Mouse (Mus musculus) stomach, postnatal 0 days (tissue): ENCODE results near the gene Actr3. TPM values are rescaled to one million over a fixed set of nuclear protein-coding genes. Genes with fewer than 3 reads are reported as not detected.

Experiments used
- ATAC-seq: fragments of 200-750 bp; cut with Nextera tagmentation; 2 replicates; pipeline ENCODE4 v1.8.0; 2017; ENCODE audit not compliant: low FRiP score, low TSS enrichment
- DNase-seq: peaks from one replicate; pipeline ENCODE4 v3.0.0-alpha.2; 2016; ENCODE audit warnings: low spot score
- H3K27ac ChIP-seq: fragments of 300-500 bp; sonication (generic); replicated peaks from 2 replicates; pipeline ENCODE4 v1.5.1; 2014; ENCODE audit warnings: mild to moderate bottlenecking, control low read depth
- H3K27me3 ChIP-seq: fragments of 300-500 bp; sonication (generic); 2 replicates; pipeline ENCODE4 v1.6.1; 2014; ENCODE audit warnings: low read length; ENCODE audit not compliant: control insufficient read depth, insufficient read depth
- H3K36me3 ChIP-seq: fragments of 300-500 bp; sonication (generic); 2 replicates; pipeline ENCODE4 v1.6.1; 2014; ENCODE audit warnings: low read length, mixed read lengths; ENCODE audit not compliant: control insufficient read depth, insufficient read depth
- H3K4me1 ChIP-seq: fragments of 300-500 bp; sonication (generic); replicated peaks from 2 replicates; pipeline ENCODE4 v1.6.1; 2014; ENCODE audit warnings: antibody characterized with exemption; ENCODE audit not compliant: control insufficient read depth, insufficient read depth
- H3K4me2 ChIP-seq: fragments of 300-500 bp; sonication (generic); replicated peaks from 2 replicates; pipeline ENCODE4 v1.6.1; 2014; ENCODE audit warnings: low read depth, mild to moderate bottlenecking, control low read depth, moderate library complexity
- H3K4me3 ChIP-seq: fragments of 300-500 bp; sonication (generic); 2 replicates; pipeline ENCODE4 v1.5.1; 2014; ENCODE audit warnings: low read depth, low read length, control low read depth
- H3K9ac ChIP-seq: fragments of 300-500 bp; sonication (generic); 2 replicates; pipeline ENCODE4 v1.6.1; 2014; ENCODE audit warnings: mild to moderate bottlenecking, low read length, control low read depth, mixed read lengths
- H3K9me3 ChIP-seq: fragments of 300-500 bp; sonication (generic); 2 replicates; pipeline ENCODE4 v1.6.1; 2016; ENCODE audit warnings: low read length; ENCODE audit not compliant: control insufficient read depth
- CTCF ChIP-seq: IDR thresholded peaks from 2 replicates; pipeline ENCODE4 v1.5.1; 2016; ENCODE audit warnings: antibody characterized with exemption, low read depth, mild to moderate bottlenecking, moderate library complexity
- EP300 ChIP-seq: optimal IDR thresholded peaks from 2 replicates; pipeline ENCODE3; 2016; ENCODE audit warnings: antibody characterized with exemption
- WGBS: fragments of 180-500 bp; shearing (Covaris S2); extraction: QIAGEN DNeasy Blood & Tissue Kit; methylation state at CpG from one replicate; pipeline ENCODE4 v1.1.7; 2014; 5-methylcytosine and 5-hydroxymethylcytosine counted together
- polyA plus RNA-seq: library from polyadenylated mRNA; unstranded; fragments of >200 nt; fragmentation: Nextera tagmentation; extraction: Ambion mirVana; gene quantifications from 2 replicates; pipeline ENCODE4 v1.2.1, GENCODE M21; 2015

Actr3 gene
- polyA plus RNA-seq, 1 experiment from 2014 or later, result 251 TPM

- DNase-seq, result no peak
- no peak overlapping the region for H3K27ac ChIP-seq
- H3K4me1 ChIP-seq, result no peaks in the 10 kb centered on the region
- no peak overlapping the region for H3K4me3 ChIP-seq
- H3K4me2 ChIP-seq, result no peak overlapping the region
- no peak for ATAC-seq
- 69% methylated on average over 3 of the region's 3 CpGs for WGBS
- no peak for TF ChIP-seq CTCF
- no peak for TF ChIP-seq EP300
- no peaks in the 10 kb centered on the region for H3K27me3 ChIP-seq
- H3K9ac ChIP-seq, result no peak overlapping the region
- H3K36me3 ChIP-seq, result no peaks in the 10 kb centered on the region
- H3K9me3 ChIP-seq, result no peaks in the 10 kb centered on the region
These were observed 38.3 kb upstream of the Actr3 start for GRCm38 (mm10) chr1:125473866-125474265.

- TF ChIP-seq CTCF, result no peak
- no peak for TF ChIP-seq EP300
- WGBS, result 69% methylated on average over 4 of the region's 4 CpGs
- no peaks in the 10 kb centered on the region for H3K9me3 ChIP-seq
- no peak overlapping the region for H3K9ac ChIP-seq
- H3K27ac ChIP-seq, result no peak overlapping the region
- no peaks in the 10 kb centered on the region for H3K36me3 ChIP-seq
- no peak overlapping the region for H3K4me2 ChIP-seq
- no peaks in the 10 kb centered on the region for H3K27me3 ChIP-seq
- no peak overlapping the region for H3K4me3 ChIP-seq
- H3K4me1 ChIP-seq, result no peaks in the 10 kb centered on the region
- DNase-seq (no peak), ATAC-seq (no peak)
These were observed 37.7 kb upstream of the Actr3 start for GRCm38 (mm10) chr1:125473126-125473666.

- TF ChIP-seq EP300 (no peak), CTCF (no peak)
- ATAC-seq (no peak), DNase-seq (no peak)
- Histone ChIP-seq H3K9me3 (no peaks in the 10 kb centered on the region), H3K4me2 (no peak overlapping the region), H3K27me3 (no peaks in the 10 kb centered on the region), H3K4me1 (no peaks in the 10 kb centered on the region), H3K27ac (no peak overlapping the region), H3K4me3 (no peak overlapping the region), H3K9ac (no peak overlapping the region), H3K36me3 (no peaks in the 10 kb centered on the region)
- WGBS, result 73% methylated on average over 4 of the region's 4 CpGs
These were observed 35.5 kb upstream of the Actr3 start for GRCm38 (mm10) chr1:125470805-125471648.

GRCm38 (mm10) chr1:125467936-125468335 lies 32.4 kb upstream of the Actr3 start:
- H3K9ac ChIP-seq, result no peak overlapping the region
- no peak for ATAC-seq
- H3K36me3 ChIP-seq, result no peaks in the 10 kb centered on the region
- DNase-seq, result no peak
- TF ChIP-seq CTCF, result no peak
- H3K27ac ChIP-seq, result no peak overlapping the region
- no peak overlapping the region for H3K4me2 ChIP-seq
- no peaks in the 10 kb centered on the region for H3K27me3 ChIP-seq
- H3K4me1 ChIP-seq, result no peaks in the 10 kb centered on the region
- no peak overlapping the region for H3K4me3 ChIP-seq
- H3K9me3 ChIP-seq, result no peaks in the 10 kb centered on the region
- WGBS, result 86% methylated on average over 4 of the region's 4 CpGs

GRCm38 (mm10) chr1:125466621-125467257 lies 31.2 kb upstream of the Actr3 start:
- DNase-seq (no peak), ATAC-seq (no peak)

GRCm38 (mm10) chr1:125464011-125464410 lies 28.5 kb upstream of the Actr3 start:
- H3K9ac ChIP-seq, result no peak overlapping the region
- no peaks in the 10 kb centered on the region for H3K27me3 ChIP-seq
- DNase-seq, result no peak
- no peak overlapping the region for H3K4me3 ChIP-seq
- H3K9me3 ChIP-seq, result no peaks in the 10 kb centered on the region
- H3K36me3 ChIP-seq, result no peaks in the 10 kb centered on the region
- no peak overlapping the region for H3K4me2 ChIP-seq
- TF ChIP-seq CTCF (no peak), EP300 (no peak)
- 86% methylated on average over 4 of the region's 4 CpGs for WGBS
- H3K27ac ChIP-seq, result no peak overlapping the region
- H3K4me1 ChIP-seq, result no peaks in the 10 kb centered on the region
- ATAC-seq, result no peak

More at GRCm38 (mm10) chr1:125466621-125467257, 31.2 kb upstream of the Actr3 start:
- no peaks in the 10 kb centered on the region for H3K4me1 ChIP-seq
- H3K27me3 ChIP-seq, result no peaks in the 10 kb centered on the region
- TF ChIP-seq EP300 (no peak), CTCF (no peak)
- H3K27ac ChIP-seq, result no peak overlapping the region
- H3K4me2 ChIP-seq, result no peak overlapping the region
- no peaks in the 10 kb centered on the region for H3K36me3 ChIP-seq
- H3K4me3 ChIP-seq, result no peak overlapping the region
- no peaks in the 10 kb centered on the region for H3K9me3 ChIP-seq
- WGBS, result 68% methylated on average over 10 of the region's 10 CpGs
- H3K9ac ChIP-seq, result no peak overlapping the region
